Mouse (Mus musculus) embryonic fibroblast, embryonic 13.5 days (primary cell): ENCODE measurements around the gene Arhgap33.
"Not testable (repeated sequence)": the region's sequence is repeated elsewhere in the genome, so short reads cannot be mapped to it uniquely, and the experiment has no call there.

ENCODE experiments used
- CTCF ChIP-seq: IDR thresholded peaks from 2 replicates; pipeline ENCODE4 v1.5.1; 2011; ENCODE audit warnings: mild to moderate bottlenecking, control low read depth, low read length, moderate library complexity, borderline replicate concordance; ENCODE audit not compliant: insufficient read depth
- POLR2A ChIP-seq: IDR thresholded peaks from 2 replicates; pipeline ENCODE4 v1.6.1; 2011; ENCODE audit warnings: low read depth, mild to moderate bottlenecking, control low read depth, low read length, moderate library complexity

DNA sequence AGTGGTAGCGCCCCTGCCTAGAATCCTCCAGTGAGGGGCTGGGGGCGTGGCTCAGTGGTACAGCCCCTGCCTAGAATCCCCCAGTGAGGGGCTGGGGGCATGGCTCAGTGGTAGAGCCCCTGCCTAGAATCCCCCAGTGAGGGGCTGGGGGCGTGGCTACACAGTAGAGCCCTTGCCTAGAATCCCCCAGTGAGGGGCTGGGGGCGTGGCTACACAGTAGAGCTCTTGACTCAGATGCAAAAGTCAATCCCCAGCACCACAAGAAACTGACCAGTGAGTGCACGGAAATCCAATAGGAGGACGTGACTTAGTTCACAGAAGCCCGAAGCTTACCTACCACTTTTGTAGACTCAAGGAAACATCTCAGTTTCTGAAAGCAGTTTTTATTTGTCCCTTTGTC is 58.7 kb downstream of the Arhgap33 start:
- TF ChIP-seq CTCF, POLR2A: not testable (repeated sequence)
